Mouse (Mus musculus) retina, adult 2 months (tissue): ENCODE data around the gene Cpne5.
A peak's percentile ranks its signal among the peaks of the same experiment; 100 is the strongest.
"Not testable (repeated sequence)": the region's sequence is repeated elsewhere in the genome, so short reads cannot be mapped to it uniquely, and the experiment has no call there.

ENCODE experiments used
- DNase-seq: peaks from one replicate; pipeline ENCODE4 v3.0.0-alpha.2; 2012; ENCODE audit warnings: low read depth, low spot score

Cpne5 gene

DNA sequence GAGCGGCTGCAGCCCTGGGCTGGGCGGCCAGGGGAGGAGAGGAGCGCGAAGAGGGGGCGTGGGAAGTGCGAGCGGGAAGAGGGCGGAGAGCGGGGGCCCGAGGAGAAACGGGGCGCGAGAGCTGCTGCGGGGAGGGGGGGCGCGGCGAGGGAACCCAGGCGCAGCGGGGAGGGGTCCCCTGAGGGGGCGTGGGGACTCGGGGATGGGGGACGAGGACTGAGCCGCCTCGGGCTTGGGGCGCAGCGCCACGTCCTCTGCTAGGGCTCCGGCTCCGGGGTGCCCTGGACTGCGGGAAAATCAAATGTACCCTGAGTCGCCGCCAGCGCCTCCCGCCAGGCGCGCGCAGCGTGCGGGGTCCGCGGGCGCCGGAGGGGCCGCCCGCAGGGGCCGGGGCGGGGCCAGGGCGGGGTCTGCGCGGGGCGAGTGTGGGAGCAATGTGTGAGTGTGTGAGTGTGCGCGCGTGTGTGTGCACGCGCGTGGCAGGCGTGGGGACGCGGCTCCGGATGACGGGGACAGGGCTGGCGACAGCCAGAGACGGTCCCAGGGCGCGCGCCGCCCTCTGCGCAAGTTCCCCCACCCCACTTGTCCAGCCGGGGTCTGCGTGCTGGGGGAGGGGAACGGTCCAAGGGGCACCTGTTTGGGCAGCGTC, at the start of gene Cpne5:
Gene Cpne5 (minus strand): TSS at position 396 of the 649 bp plus-strand sequence.
- no peak for DNase-seq

DNA sequence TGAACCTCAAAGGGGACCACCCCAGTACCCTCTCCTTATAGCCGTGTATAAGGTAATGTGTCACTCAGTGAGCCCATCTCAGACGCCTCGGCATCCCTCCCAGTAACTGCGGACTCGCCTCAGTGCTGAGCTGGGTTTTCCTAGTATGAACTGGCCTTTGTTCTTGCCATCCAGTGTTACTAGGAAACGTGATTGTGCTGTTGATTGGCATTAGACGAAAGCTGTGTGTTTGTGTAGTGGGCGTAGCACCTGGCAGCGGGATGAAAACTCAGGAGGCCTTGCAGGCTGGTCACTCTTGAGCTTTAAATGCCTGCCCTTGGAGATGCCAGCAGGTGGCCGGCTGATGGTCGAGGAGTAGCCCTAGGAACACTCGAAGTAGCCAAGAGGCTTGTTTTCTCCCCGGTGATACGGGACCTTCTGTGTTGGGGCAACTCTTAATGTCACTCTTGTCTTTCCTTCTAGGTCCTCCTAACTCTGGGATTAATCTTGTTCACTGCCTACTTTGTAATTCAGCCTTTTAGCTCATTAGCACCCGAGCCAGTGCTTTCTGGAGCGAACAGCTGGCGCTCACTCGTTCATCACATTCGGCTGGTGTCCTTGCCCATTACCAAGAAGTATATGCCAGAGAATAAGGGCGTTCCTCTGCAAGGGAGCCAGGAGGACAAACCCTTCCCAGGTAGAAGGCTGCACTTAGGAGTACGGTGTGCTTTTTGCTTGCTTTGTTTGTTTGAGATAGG, 44.4 kb upstream of the Cpne5 start:
- no peak for DNase-seq

DNA sequence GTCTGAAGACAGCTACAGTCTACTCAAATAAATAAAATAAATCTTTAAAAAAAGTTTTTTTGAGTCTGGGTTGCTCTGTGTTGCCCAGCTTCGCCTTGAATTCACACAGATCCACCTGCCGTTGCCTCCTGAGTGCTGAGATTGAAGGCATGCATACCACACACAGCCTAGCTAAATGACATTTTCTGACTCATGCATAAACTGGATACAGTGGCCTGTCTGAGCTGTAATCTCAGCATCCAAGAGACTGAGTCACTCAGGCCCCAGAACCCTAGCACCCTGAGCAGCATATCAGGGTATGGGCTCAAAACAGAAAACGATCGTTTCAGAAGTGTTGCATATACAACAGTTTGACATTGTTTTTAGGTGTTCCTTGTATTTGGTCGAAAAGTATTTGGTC, 43.6 kb upstream of the Cpne5 start:
- no peak for DNase-seq

DNA sequence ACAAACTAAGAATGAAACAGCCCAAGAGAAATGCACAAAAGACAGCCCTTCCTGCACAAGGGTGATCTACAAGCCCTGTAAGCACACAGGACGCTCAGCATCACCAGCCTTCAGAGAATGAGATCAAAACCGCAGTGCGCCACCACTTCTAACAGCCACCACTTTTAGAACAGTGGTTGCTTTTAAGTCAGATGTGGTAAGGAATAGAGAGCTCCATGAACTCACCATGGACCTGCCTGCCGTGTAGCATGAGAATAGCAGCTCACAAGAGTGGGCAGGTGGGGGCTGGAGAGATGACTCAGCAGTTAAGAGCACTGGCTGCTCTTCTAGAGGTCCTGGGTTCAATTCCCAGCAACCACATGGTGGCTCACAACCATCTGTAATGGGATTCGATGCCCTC, 42.5 kb upstream of the Cpne5 start:
- no peak for DNase-seq

DNA sequence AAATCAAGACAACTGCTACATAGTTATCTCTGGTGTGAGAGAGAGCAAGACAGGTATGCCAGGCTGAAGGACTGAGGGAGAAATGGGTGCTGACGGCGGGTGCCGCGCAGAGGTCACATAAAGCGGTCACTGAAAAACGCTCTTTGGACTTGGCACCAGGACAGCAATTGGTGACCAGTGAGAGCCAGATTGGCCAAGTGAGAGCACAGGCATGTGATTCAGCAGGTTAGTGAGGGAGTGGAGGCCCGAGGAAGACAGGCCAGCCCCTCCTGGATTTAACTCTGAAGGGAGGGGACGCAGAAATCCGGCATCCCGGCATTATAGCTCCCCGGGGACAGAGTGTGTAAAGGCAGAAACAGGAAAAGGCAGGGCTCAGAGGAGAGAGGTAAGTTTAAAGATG, 35.9 kb upstream of the Cpne5 start:
- DNase-seq, result no peak

DNA sequence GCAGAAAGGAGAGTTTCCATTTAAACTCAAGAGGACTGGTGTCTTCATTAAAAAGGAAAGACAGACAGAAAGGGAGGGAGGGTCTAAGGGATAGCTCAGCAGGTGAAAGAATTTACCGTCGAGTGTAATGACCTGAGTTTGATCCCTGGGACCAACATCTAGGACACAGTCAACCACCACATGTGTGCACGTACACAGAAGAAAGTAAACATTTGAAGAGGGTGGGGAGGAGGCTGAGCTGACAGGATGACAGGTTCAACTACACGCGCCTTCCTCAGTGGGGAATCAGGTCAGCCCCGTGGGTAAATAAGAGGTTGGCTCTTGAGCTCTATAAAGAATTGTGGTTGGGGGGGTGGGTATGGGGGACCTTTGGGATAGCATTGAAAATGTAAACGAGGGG, 35.2 kb upstream of the Cpne5 start:
- no peak for DNase-seq

DNA sequence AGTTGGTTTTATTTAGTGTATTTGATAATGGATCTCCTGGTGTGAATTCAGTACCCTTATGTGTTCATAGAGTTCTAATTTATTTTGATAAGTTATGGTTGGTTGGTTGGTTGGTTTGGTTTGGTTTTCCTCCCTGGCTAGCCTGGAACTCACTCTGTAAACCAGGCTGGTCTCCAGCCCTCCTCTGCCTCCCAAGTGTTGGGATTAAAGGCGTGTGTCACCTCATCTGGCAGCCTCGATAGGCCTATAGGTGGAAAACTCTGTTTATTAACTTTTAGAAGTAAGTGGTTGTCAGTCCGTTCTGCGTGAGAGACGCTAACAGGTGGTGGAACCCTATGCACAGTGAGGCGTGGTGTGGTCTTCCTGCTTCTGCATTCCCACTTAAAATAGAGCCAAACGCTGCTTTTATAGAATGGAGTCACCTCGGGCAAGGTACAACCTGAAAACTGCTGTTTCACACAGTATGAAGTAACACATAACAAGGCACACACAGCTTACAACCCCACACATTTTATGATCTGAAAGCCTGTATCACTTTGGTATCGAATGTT, 32.3 kb upstream of the Cpne5 start:
- no peak for DNase-seq

DNA sequence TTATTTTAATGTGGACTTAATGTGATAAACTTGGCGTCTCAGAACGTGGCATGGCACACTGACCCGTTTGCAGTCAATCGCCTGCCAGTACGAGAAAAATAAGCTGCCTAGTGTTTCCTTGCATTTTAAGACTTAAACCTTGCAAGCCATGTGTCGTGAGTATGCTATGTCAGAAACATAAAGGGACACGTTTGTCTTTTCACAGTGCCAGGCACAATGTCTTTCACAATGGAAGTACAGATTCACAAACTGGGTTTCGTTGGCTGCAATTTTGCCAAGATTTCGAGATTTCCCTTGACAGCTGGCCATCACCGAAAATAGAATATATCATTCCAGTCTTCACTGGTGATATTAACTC, 31.4 kb upstream of the Cpne5 start:
- no peak for DNase-seq

DNA sequence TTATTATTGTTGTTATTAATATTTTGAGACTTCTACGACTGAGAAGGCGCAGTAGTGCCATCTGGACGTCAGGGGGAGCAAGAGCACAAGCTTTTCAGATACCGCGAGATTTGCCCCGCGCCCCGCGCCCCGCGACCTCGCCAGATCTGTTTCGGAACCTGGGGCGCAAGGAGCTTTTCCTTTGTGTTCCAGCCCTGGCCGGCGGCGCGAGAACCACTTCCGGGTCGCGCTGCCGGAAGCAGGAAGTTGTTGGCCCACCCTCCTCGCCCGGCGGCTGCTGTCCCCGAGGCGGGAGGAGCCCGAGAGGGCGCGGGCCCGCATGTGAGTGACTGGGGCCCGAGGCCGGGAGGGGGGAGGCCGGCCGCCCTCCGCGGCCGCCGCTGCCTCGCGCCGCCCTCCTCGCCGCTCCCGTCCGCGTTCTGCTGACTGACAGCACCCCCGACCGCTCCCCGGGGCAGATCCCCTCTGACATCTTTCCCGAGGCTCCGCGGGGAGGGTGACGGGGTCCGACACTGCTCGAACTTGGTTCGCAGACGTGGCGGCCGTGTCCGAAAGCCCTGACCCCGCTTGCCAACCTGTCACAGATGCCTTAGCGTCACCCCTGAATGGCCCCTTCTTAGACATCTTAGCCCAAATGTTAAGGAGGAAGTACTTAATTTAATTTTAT, 30.8 kb upstream of the Cpne5 start, which contains the start of gene BC004004:
Gene BC004004 (plus strand): TSS at position 107 of the 667 bp plus-strand sequence.
- DNase-seq, result peak; percentile 88

DNA sequence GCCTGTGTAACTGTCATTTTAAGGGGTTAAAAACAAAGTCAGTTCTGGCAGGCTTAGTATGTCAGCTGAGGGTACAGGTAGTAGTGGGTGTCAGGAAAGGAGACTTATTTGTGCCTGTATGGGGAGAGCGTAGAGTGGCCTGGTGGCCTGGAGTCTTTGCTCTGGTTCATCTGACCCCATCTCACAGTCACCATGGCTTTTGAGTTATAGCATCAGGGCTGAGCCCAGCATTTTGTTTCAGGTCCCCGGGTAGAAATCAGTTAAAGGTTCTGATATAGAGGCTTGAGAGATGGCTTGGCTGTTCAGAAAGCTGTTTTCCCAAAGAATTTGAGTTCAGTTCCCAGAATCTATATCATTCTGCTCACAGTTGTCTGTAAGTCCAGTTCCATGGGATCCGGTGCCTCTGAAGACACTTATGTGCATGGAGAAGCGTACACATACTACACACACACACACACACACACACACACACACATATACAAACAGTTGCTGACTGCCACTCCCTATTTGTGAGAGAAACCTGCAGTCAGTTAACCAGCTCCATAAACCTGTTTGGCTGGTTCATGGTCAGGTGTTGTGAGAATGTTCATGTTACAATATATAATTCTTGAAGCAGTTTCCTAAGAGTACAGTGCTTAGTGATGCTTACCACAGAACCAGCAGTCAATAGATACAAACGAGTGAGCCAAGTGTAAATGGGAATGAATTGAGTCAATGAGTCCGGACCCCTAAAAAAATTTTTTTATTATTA, 30.1 kb upstream of the Cpne5 start:
- no peak for DNase-seq

DNA sequence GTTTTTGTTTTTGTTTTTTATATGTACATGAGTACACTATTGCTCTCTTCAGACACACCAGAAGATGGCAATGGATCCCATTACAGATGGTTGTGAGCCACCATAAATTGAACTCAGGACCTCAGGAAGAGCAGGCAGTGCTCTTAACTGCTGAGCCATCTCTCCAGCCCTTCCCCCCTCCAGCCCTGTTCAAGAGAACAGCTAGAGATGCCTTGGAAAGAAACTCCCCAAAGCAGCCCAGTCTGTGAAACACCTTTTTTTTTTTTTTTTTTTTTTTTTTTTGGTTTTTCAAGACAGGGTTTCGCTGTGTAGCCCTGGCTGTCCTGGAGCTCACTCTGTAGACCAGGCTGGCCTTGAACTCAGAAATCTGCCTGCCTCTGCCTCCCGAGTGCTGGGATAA, 29.1 kb upstream of the Cpne5 start:
- not testable (repeated sequence) for DNase-seq

DNA sequence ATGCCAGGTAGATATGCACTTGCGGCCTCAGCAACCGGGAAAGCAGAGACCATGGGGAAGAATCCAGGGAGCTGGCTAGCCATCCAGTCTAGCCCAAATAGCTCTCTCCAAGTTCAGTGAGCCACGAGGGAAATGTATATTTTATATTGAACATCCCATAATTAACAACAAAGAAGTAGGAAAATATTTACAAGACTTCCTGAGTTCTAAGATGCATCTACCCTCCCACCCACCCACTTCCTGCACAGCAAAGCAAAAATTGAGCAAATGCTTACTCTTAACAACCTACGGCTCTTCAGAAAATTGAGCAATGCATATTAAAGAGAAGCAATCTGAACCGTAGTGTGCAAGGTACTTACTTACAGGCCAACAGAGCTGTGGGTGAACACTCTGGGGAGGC, 26.8 kb upstream of the Cpne5 start:
- no peak for DNase-seq

DNA sequence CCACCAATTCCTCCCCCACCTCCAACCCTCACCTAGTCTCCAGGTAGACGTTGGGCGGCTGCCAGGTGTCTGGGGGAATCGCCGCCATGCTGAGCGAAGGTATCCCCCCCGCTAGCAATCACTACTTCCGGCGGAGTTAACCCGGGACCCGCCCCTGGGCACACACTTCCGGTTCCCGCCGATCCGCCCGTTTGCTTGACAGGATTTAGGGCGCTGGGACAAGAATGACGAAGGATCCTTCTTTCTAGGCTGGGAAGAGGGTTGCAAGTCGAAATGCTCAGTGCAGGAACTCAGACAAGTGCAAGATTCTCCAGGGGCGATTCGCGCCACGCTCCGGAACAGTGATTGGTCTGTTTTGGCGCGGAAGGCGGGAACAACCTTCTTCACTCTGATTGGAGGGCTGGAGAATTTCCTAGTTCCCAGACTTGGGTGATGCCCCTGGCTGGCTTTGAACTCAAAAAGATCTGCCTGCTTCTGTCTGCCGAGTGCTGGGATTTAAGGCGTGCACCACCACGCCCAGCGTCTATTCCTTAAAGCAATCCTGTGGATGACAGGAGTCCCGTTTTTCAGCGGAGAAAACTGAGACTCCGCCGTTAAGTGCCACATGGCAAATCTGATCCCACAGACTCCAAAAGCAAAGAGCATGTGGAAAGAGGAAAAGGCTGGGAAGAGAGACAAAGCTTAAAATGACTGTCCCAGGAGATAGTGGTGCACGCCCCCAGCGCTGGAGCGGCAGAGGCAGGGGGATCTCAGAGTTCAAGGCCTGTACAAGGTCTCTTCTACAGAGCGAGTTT, 26.1 kb upstream of the Cpne5 start, which contains the start of gene Ppil1:
Gene Ppil1 (minus strand): TSS at position 347 of the 794 bp plus-strand sequence.
- DNase-seq, result peak; percentile 69

DNA sequence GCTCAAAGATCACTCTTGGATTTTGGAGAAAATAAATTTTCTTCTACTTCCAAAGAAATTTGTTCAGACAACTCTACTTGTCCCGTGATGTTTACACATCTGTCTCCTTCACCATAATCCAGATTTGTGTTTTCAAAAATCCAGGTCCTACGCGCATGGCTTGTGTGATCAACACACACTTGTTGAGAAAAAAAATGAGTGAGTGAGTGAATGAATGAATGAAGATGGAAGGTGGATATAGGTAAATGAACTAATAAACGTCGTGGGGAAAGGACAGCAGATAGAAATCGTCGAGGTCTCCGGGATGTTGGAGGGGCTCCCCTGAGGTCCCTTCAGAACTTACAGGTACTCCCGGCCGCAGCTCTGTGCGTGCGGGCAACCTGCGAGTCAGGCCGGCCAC, 25.4 kb upstream of the Cpne5 start:
- DNase-seq, result no peak

DNA sequence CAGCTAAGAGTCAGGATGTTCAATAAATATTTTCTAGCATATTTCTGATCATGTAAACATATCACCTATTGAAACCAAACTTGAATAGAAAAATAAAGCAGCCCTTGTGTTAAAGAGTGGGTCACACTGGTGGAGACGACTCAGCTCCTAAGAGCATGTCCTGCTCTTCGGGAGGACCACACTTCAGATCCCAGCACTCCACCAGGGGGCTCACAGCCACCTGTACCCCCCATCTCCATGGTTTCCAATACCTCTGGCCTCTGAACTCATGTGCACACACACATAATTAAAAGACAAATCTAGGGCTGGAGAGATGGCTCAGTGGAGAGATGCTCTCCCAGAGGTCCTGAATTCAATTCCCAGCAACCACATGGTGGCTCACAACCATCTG, 24.3 kb upstream of the Cpne5 start:
- no peak for DNase-seq

DNA sequence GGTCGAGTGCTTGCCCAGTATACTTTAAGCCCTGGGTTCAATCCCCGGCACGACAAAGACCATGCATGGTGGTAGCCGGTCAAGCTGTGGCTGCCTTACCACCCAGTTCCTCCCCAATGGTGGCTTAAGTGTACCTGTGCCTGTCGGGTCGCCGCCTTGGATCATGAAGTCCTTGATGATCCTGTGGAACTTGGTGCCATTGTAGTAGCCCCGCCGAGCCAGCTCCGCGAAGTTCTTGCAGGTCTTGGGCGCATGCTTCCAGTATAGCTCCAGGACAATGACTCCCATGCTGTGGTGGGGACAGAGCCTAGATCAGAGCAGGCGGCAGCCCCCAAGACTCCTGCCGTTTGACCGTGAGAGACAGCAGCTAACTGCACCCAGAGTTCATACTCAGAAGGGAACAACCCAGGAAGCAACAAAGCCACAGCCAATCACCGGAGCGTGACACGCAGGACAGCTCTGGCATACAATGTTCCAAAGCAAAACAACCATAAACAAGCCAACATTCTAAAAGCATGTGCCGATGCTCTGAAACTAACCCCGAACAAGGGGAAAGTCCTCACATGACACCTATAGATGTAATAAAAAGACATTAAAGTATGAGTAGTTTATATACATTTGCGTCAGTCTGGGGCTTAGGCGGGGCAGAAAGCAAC, 23.8 kb upstream of the Cpne5 start:
- DNase-seq, result no peak

DNA sequence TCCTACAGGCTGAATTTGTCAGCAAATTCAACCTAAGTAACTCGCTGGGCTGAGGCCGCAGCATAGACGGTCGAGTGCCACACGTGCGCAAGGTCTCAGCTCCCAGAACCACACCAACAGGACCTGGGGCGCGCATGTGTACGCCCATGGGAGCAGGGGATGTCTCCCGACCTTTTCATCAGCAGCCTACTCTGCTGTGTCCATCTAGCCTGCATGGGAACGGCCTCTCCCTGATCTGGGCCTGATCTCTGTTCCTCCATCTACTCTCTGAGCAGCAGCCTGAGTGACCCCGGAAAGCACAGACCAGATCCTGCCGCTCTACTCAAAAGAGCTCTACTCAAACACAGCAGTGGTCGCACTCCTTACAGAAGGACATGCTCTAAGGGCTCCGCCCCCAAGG, 22.5 kb upstream of the Cpne5 start:
- no peak for DNase-seq

DNA sequence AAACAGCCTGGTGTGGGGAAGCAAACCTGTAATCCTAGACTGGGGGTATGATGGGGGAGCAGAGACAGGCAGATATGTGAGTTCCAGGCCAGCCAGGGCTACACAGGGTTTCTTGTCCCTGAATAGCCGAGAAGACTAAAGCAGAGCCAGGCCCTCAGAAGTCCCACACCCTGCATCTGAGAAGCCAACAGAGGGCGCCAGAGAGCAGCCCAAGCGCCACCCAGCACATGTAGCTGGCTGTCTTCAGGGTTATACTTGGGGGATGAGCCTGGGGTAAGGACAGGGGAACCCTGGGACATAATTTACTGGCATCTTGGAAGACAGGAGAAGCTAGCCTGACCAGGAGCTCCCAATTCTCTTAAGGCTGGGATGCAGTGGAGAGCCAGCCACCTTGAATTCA, 21.5 kb upstream of the Cpne5 start:
- DNase-seq, result peak; percentile 58

DNA sequence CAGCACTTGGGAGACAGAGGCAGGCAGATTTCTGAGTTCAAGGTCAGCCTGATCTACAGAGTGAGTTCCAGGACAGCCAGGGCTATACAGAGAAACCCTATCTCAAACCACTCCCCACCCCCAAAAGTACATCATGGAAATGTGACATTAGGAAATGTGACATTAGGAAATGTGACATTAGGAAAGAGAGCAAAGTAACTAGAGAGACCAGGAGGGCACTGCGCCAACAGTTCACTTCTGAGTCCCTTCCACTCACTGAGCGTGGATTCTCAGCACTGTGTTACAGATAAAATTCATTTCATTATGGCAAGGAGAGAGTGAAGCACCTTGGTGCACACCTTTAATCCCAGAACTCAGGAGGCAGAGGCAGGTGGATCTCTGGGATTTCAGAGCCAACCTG, 21.0 kb upstream of the Cpne5 start:
- no peak for DNase-seq

DNA sequence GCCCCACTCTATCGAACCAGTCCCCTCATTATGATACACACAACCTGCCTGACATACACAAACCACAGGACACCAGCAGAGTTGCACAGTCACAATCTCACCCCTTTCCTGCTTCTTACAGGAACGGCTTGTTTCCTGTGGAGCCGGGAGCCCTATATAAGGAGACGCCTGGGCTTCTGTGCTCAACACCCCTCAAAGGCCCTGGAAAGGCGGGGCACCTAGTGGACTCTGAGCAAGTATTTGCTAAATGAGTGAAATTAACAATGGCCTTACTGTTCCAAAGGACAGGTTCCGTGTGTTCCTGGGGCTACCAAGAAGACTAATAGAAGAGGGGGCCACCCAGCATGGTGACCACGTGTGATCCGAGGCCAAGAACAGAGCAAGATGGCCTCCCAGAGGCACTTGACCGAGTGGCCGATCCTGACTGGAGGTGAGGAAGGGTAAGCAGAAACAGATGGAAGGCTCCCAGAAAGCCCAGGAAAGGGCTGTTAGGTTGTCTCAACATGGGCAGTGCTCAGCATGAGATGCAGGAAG, 20.1 kb upstream of the Cpne5 start:
- DNase-seq, result no peak
